Mouse (Mus musculus) kidney, adult 11 months (tissue): ENCODE data around the gene Atp8a1.

Source experiments
- DNase-seq: peaks from one replicate; pipeline ENCODE4 v3.0.0; 2022

Gene Atp8a1

GRCm38 (mm10) chr5:67847253-67848165, at the start of gene Atp8a1:
Atp8a1 (minus strand) TSS chr5:67847434.
- DNase-seq = peak; percentile 98

GRCm38 (mm10) chr5:67884422-67885210, 37.4 kb upstream of the Atp8a1 start:
- DNase-seq = no peak

GRCm38 (mm10) chr5:67883564-67884171, 36.4 kb upstream of the Atp8a1 start:
- no peak for DNase-seq

- DNase-seq = no peak
Measured at GRCm38 (mm10) chr5:67871414-67871813, 24.2 kb upstream of the Atp8a1 start.

GRCm38 (mm10) chr5:67866221-67866620, 19.0 kb upstream of the Atp8a1 start:
- DNase-seq = no peak

GRCm38 (mm10) chr5:67865670-67866069, 18.4 kb upstream of the Atp8a1 start:
- DNase-seq = no peak

- no peak for DNase-seq
Measured at GRCm38 (mm10) chr5:67864508-67865060, 17.4 kb upstream of the Atp8a1 start.

- no peak for DNase-seq
Measured at GRCm38 (mm10) chr5:67863950-67864391, 16.7 kb upstream of the Atp8a1 start.

- no peak for DNase-seq
Measured at GRCm38 (mm10) chr5:67854963-67855606, 7.9 kb upstream of the Atp8a1 start.

GRCm38 (mm10) chr5:67852860-67853259, 5.6 kb upstream of the Atp8a1 start:
- no peak for DNase-seq

GRCm38 (mm10) chr5:67849411-67849810, 2.2 kb upstream of the Atp8a1 start:
- DNase-seq = no peak

- DNase-seq = no peak
Measured at GRCm38 (mm10) chr5:67848511-67849014, 1.3 kb upstream of the Atp8a1 start.

- peak; percentile 38 for DNase-seq
Measured at GRCm38 (mm10) chr5:67846361-67847224, 641 bp downstream of the Atp8a1 start.

- no peak for DNase-seq
Measured at GRCm38 (mm10) chr5:67845190-67845691, 2.0 kb downstream of the Atp8a1 start.

- no peak for DNase-seq
Measured at GRCm38 (mm10) chr5:67844070-67844469, 3.2 kb downstream of the Atp8a1 start.

- DNase-seq = no peak
Measured at GRCm38 (mm10) chr5:67842306-67842705, 4.9 kb downstream of the Atp8a1 start.

GRCm38 (mm10) chr5:67833841-67834240, 13.4 kb downstream of the Atp8a1 start:
- DNase-seq = no peak

GRCm38 (mm10) chr5:67831293-67832147, 15.7 kb downstream of the Atp8a1 start:
- no peak for DNase-seq

- DNase-seq = no peak
Measured at GRCm38 (mm10) chr5:67828356-67828755, 18.9 kb downstream of the Atp8a1 start.

- DNase-seq = no peak
Measured at GRCm38 (mm10) chr5:67826935-67827334, 20.3 kb downstream of the Atp8a1 start.
